Mouse (Mus musculus) bone marrow macrophage, adult 2 months (primary cell): ENCODE measurements around the gene Dyrk3.

Source experiments
- CTCF ChIP-seq: IDR thresholded peaks from 2 replicates; pipeline ENCODE4 v1.5.1; 2012; ENCODE audit warnings: low read depth, mild to moderate bottlenecking, low read length, moderate library complexity
- POLR2A ChIP-seq: IDR thresholded peaks from 2 replicates; pipeline ENCODE4 v1.6.1; 2012; ENCODE audit warnings: mild to moderate bottlenecking, low read depth, low read length, borderline replicate concordance

GRCm38 (mm10) chr1:131146181-131146614 lies 8.1 kb upstream of the Dyrk3 start:
- TF ChIP-seq CTCF (no peak), POLR2A (no peak)
